Mouse (Mus musculus): ENCODE data around the gene Mettl14.

DNA sequence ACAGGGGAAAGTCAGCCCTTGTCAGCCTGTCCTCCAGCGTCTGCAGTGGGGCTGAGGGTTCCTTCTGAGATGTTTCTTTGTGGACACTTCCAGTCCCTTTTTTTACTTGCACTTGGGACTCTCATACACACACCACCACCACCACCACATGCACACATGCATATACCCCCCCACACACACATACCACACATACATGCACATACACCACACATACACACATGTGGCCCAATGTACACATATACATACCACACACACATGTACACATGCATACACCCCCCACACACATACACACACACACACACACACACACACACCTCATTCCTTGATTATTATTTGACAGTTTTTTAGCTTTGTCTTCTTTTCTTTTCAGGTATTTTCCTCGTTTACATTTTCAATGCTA is 44.9 kb downstream of the Mettl14 start:
- TF ChIP-seq CTCF (IDR thresholded peaks at IDR 0.05) (no peak), EP300 (IDR thresholded peaks at IDR 0.05; ENCODE audit: insufficient read depth, low read depth, low read length) (no peak)

All from heart, adult 2 months (tissue).